Mouse (Mus musculus): ENCODE measurements around the gene Muc3a. TPM values are rescaled to one million over a fixed set of nuclear protein-coding genes. Genes with fewer than 3 reads are reported as not detected.

The Muc3a gene
- total RNA-seq (2021) = under 1 TPM; 0.21 to 0.31 TPM
- long read RNA-seq, experiment 1 = 0 reads
- long read RNA-seq, experiment 2 = 0 reads

DNA sequence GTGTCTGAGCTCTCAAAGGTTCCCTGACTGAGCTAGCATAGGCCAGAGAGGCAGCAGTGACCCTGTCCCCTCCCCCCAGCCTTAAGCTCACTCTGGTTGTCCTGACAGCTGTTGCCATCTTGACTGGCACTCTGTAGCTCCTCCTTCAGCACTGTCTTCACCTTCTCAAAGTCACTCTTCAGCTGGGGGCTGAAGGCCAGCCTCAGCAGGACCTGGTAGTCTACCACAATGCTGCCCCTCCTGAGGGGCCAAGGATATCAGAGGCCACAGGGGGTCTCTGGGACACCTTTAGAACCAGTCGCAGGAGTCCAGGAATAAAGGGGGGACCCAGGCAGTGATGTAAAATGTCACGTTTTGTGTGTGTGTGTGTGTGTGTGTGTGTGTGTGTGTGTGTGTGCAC lies at the start of gene Muc3a:
TSS of gene Muc3a (minus strand) at position 101 of the 400 bp plus-strand sequence.
- no peak for DNase-seq
- intact Hi-C loops (cut with DNase I; ENCODE audit: low total_unique reads) = no loop called here

- no peak for DNase-seq
- intact Hi-C loops (cut with DNase I; ENCODE audit: low total_unique reads) = no loop called here
These were observed 917 bp downstream of the Muc3a start for GRCm38 (mm10) chr5:137211114-137211829.

GRCm38 (mm10) chr5:137210689-137211088 lies 1.5 kb downstream of the Muc3a start:
- intact Hi-C loops (cut with DNase I; ENCODE audit: low total_unique reads) = no loop called here
- DNase-seq = no peak

GRCm38 (mm10) chr5:137205301-137205700 lies 6.9 kb downstream of the Muc3a start:
- intact Hi-C loops (cut with DNase I; ENCODE audit: low total_unique reads) = no loop called here
- DNase-seq = no peak

- intact Hi-C loops (cut with DNase I; ENCODE audit: low total_unique reads) = no loop called here
- no peak for DNase-seq
These were observed 17.6 kb downstream of the Muc3a start for GRCm38 (mm10) chr5:137194488-137195120.

DNA sequence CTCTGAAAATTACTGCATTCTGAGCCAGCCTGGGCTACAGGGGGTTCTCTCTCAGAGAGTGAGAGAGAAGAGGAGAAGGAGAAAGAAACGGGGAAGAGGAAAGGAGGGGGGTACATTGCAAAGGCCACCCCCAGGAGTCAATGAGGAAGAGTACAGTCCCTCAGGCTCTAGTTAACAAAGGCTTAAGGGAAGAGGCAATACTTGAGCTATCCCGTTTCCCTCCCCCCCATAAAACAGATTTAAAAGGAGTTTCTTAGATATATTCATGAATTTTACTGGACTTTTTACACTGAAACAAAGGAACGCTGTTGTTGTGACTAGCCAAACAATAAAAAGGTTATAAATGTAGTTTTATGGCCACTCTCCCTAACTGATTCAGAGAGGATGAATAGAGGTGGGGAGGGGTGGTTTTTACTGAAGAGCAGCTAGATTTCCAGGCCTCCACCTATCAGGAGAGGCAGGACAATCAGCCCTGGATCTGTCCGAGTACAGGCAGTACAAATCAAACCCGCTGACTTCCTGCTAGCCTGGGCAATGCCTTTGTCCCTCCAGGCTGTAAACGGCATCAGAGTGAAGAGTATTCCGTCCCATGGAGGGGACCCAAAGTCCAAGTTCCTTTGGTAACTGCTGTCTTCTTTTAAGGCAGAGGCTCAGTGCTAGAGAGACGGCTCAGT lies 18.8 kb downstream of the Muc3a start:
- intact Hi-C loops (cut with DNase I; ENCODE audit: low total_unique reads) = no loop called here
- DNase-seq = no peak

DNA sequence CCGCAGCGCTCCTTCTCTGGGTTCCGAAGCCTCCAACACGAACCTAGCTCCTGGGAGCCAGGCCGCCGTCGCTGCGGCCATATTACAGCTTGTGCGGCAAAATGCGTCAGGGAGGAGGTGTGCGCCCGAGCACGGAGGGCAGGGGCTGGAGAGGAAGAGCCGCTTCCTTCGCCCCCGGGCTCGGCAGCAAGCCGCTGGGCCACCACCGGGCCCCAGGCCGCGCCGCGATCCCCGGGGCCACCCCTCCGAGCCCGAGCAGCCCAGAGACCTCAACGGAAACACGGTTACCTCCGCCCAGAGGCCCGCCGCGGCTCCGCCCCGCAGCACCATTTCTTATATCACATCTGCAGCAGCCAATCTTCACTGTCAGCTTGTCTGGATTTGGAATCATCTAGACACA lies 22.9 kb downstream of the Muc3a start:
- intact Hi-C loops (cut with DNase I; ENCODE audit: low total_unique reads) = no loop called here
- no peak for DNase-seq

DNA sequence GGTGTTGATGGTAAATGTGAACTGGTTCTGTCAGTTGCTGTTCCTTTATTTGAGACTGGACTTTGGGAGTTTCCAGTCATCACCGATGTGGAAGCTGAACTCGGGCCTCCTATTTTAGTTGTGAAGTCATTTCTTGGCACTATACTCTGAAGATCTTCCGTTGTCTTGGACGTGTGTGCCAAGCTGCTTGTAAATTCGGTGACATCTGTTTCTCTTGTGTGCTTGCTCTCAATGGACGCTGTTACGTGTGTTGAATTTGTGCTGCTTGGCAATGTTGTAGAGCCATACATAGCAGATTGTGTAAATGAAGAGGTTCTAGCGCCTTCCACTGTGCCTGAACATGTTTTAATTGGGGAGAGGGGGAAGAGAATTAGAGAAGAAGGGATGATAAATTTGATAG lies 26.8 kb downstream of the Muc3a start:
- intact Hi-C loops (cut with DNase I; ENCODE audit: low total_unique reads) = no loop called here
- no peak for DNase-seq

DNA sequence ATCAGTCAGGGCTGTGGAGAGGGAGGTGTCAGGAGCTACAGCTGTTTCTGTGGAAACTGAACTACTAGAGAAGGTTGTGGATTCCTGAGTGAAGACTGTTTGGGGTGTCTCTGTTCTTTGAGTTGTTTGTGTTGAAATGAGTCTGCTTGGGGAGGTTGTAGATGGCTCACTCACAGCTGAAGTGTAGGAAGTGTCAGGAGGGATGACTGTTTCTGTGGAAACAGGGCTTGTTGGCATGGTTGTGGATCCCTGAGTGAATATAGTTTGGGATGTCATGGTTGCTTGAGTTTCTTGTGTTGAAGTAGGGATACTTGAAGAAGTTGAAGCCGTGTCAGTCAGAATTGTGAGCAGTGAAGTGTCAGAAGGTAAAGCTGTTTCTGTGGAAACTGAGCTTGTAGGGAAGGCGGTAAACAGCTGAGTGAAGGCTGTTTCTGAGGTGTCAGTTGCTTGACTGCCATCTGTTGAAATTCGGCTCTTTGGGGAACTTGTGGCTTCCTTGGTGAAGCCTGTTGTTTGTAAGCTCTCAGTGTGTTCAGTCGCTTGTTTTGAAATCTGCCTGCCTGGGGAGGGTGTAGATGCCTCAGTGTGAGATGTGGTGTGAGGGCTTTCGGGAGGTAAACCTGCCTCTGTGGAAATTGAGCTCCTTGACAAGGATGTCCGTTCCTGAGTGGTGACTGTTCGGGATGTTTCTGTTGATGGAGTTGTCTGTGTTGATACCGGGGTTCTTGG lies 32.4 kb downstream of the Muc3a start:
- intact Hi-C loops (cut with DNase I; ENCODE audit: low total_unique reads) = no loop called here
- no peak for DNase-seq

DNA sequence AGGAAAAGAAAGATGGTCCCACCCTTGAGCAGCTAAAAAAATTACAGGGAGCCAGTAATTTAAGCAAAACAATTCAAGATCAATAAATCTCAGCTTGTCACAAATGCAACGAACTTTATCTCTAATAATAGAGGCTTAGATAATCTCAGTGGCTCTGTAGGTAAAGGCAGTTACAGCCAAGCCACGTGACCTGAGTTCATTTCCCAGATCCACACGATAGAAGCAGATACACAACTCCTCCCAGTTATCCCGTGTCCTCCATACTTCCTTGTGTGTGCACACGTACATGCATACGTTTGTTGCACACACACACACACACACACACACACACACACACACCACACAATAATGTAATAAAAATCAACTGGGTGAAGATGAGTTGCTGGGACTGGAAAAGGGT lies 38.2 kb downstream of the Muc3a start:
- no peak for DNase-seq
- intact Hi-C loops (cut with DNase I; ENCODE audit: low total_unique reads) = no loop called here

GRCm38 (mm10) chr5:137172591-137172990 lies 39.6 kb downstream of the Muc3a start:
- intact Hi-C loops (cut with DNase I; ENCODE audit: low total_unique reads) = no loop called here
- no peak for DNase-seq

- intact Hi-C loops (cut with DNase I; ENCODE audit: low total_unique reads) = no loop called here
- no peak for DNase-seq
These were observed 40.7 kb downstream of the Muc3a start for GRCm38 (mm10) chr5:137171478-137171877.

DNA sequence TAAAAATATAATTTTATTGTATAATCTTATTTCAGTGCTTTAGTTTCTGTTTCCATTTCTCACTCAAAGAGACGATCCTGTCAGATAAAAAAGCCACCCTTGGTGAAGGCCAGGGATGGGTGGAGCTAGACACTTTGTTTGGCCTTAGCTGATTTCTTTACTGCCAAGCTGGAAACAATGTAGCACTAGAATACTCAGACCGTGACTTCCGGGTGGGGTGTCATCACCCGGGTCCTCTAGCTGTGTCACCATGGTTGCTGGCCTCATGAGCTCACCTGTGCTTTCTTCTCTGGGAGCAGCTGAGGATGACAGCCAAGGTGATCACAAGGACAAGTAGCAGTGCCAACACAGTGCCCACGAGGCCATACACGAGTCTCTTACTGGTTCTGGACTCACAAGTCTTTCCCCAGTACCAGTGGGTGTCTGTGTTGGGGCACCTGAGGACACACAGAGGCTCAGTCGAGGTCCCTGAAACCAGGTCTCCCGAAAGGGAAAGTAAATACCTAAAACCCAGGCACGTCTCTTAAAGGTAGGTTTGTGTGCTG lies 41.3 kb downstream of the Muc3a start:
- no peak for DNase-seq
- intact Hi-C loops (cut with DNase I; ENCODE audit: low total_unique reads) = no loop called here

DNA sequence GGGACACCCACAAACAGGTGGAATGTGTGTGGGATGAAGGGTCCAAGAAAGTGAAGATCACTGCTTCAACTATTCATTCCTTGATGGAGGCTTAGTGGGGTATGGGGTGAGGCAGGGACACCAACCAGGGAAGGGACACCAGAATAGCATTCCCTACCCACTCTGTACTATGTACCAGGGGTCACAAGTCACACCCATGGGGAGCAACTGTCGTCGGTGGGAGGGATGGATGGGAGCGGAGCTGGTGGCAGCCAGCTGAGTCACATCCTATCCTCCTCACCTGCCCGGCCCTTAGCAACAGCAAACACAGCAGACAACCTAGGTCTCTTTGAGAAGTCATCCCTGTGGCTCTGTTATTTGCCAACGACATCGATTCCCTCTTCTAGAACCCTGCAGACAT lies 44.6 kb downstream of the Muc3a start:
- DNase-seq = no peak
- intact Hi-C loops (cut with DNase I; ENCODE audit: low total_unique reads) = no loop called here

DNA sequence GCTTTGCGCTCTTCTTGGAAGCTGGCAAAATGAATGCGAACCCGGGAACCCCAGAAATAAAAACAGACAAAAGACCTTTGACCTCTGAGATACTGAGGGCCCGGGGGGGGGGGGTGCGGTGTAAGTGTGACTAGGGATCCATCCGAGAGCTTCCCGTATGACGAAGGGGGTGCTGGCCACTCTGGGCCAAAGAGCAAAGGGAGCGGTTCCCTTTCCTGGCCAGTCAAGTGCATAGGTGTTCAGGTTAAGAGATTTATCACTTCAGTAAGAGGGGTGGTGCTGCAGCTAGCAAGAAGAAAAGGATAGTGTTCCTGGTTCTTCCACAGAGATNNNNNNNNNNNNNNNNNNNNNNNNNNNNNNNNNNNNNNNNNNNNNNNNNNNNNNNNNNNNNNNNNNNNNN lies 46.2 kb downstream of the Muc3a start:
- DNase-seq = no peak
- intact Hi-C loops (cut with DNase I; ENCODE audit: low total_unique reads) = no loop called here

DNA sequence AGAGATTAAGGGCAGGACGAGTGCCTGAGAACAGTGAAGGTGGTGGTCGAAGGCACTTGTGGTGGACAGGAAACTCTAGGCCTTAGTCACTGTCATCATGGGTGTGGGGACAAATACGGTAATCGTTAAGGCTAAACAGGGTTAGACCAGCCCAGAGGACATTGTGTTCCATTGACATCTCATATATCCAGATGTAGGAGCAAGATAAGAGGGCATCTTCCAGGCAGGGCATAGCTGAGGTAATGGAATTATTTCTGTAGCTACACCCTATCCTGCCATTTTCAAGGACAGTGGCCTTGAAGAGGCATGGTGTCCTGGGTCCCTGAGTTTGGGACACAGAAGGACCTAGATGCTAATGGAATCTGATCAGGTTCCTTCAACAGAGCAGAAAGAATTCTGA lies 50.3 kb downstream of the Muc3a start:
- intact Hi-C loops (cut with DNase I; ENCODE audit: low total_unique reads) = no loop called here
- no peak for DNase-seq

DNA sequence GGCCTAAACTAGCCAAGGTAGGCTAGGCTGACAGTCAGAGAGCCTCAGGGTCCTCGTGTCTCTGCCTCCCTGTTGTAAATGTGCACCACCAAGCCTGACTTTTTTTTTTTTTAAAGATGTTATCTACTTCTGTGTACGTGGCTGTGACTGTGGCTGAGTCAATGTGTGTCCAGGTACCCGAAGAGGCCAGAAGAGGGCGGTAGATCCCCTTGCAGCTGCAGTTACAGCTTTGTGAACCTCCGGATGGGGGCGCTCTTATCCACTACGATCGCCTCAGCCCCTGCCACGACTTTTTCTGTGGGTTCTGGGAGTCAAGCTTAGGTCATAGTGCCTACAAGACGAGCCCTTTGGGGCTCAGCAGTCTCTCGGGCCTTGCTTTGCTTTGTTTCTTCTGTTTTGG lies 52.7 kb downstream of the Muc3a start:
- DNase-seq = peak; percentile 46
- intact Hi-C loops (cut with DNase I; ENCODE audit: low total_unique reads) = no loop called here
